Mouse (Mus musculus): Measurements from ENCODE around the gene Ppm1m.
A peak's percentile ranks its signal among the peaks of the same experiment; 100 is the strongest.

The Ppm1m gene

GRCm38 (mm10) chr9:106216971-106217370, 17.4 kb upstream of the Ppm1m start:
- no peak for DNase-seq

GRCm38 (mm10) chr9:106215341-106216125, 16.0 kb upstream of the Ppm1m start:
- no peak for DNase-seq

GRCm38 (mm10) chr9:106212594-106212981, 13.0 kb upstream of the Ppm1m start:
- DNase-seq, result no peak

- peak; percentile 86 for DNase-seq
Measured at GRCm38 (mm10) chr9:106211680-106212593, 12.4 kb upstream of the Ppm1m start.

- DNase-seq, result no peak
Measured at GRCm38 (mm10) chr9:106210853-106211609, 11.5 kb upstream of the Ppm1m start.

GRCm38 (mm10) chr9:106209954-106210353, 10.4 kb upstream of the Ppm1m start:
- DNase-seq, result no peak

GRCm38 (mm10) chr9:106208181-106208580, 8.6 kb upstream of the Ppm1m start:
- no peak for DNase-seq

- DNase-seq, result no peak
Measured at GRCm38 (mm10) chr9:106206515-106206914, 7.0 kb upstream of the Ppm1m start.

GRCm38 (mm10) chr9:106205713-106206290, 6.3 kb upstream of the Ppm1m start:
- no peak for DNase-seq

GRCm38 (mm10) chr9:106203990-106204851, 4.7 kb upstream of the Ppm1m start:
- DNase-seq, result no peak

- peak; percentile 92 for DNase-seq
Measured at GRCm38 (mm10) chr9:106202819-106203636, 3.5 kb upstream of the Ppm1m start, which contains the start of gene Twf2. Twf2 (plus strand) TSS chr9:106203108.

- DNase-seq, result no peak
Measured at GRCm38 (mm10) chr9:106201895-106202294, 2.3 kb upstream of the Ppm1m start.

- no peak for DNase-seq
Measured at GRCm38 (mm10) chr9:106198962-106199458, 536 bp downstream of the Ppm1m start.

- DNase-seq, result no peak
Measured at GRCm38 (mm10) chr9:106197732-106198131, 1.8 kb downstream of the Ppm1m start.

- no peak for DNase-seq
Measured at GRCm38 (mm10) chr9:106197081-106197713, 2.3 kb downstream of the Ppm1m start.

- peak; percentile 68 for DNase-seq
Measured at GRCm38 (mm10) chr9:106195693-106196092, 3.9 kb downstream of the Ppm1m start.

- DNase-seq, result no peak
Measured at GRCm38 (mm10) chr9:106193930-106194807, 5.4 kb downstream of the Ppm1m start.

GRCm38 (mm10) chr9:106192998-106193397, 6.5 kb downstream of the Ppm1m start:
- DNase-seq, result no peak

- no peak for DNase-seq
Measured at GRCm38 (mm10) chr9:106192024-106192423, 7.5 kb downstream of the Ppm1m start.
